Mouse (Mus musculus): ENCODE results near the gene Kcna4. TPM values are rescaled to one million over a fixed set of nuclear protein-coding genes. Genes with fewer than 3 reads are reported as not detected.

Kcna4 gene
- 10 to 100 TPM; 41.9 to 58.6 (median 52.6) TPM for total RNA-seq (2022)

DNA sequence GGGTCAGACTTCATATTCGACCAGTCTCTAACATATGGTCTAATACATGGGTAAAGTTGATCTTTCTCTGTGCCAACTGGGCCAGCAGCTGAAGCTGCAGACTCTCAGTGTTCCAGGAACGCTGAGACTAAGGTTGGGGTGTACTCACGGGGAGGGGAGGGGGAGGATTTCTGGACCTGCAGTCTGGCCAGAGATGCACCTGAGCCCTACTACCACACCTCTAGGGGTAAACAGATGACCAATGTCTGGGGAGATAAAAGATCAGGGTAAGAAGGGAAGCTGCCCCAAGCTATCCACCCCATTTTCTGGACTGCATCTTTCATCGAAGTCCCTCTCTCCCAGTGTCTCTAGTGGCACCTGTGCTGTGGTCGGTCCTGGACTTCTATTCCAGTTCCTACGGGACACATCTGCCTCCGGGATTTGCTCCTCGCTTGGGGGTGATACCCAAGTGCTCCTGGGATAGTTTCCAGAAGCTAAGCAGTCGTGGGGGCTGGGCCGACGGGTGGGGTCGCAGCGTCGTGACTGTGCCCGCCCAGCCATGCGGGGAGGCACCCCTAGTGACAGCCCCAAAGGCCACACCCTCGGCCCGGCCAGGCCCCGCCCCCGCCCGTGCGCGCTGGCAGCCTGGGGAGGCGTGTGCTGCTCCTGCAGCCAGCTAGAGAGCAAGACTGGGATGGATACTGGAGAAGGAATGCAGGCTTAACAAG is at the start of gene Kcna4:
Gene Kcna4, plus strand, starts transcription at position 650 of the 707 bp plus-strand sequence.
- peak; percentile 51 to 75 for DNase-seq (ENCODE audit: low spot score in 2 of 2)

DNA sequence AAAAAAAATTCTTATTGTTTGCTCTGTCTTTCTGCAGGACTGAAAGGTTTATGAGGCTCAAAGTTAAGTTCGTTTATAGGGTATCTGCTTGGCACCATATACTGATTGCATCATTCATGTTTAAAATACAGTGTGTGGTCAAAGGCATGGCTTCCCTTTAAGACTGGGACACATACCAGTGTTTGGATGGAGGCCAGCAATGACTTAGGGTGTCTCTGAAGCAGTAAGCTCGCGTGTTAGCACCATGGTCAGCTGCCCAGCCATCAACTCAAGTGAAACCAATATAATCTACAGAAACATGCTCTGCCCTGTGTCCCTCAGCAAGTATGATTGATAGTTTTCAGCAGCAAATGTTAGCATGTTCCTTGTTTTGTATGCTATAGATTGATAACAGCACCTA is 32.3 kb upstream of the Kcna4 start:
- no peak for DNase-seq (ENCODE audit: low spot score in 2 of 2)

DNA sequence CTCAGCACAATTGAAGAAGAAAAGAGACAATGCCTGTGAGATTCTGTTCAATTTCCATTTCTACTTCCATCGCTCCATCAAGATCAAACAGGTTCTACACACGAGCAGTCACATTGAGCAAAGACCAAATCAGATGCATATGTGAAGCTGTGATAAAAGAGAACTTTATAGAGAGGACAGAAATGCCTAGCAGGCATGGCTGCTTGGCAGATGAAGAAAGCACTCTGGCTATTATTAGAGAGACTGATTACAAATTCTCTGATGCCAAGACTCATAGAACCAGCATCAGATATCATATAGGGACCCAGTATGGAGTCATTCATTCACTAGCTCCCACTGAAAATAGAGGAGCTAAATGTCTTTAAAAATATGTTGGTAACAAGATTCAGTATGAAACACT is 24.2 kb upstream of the Kcna4 start:
- DNase-seq (ENCODE audit: low spot score in 2 of 2) = no peak

DNA sequence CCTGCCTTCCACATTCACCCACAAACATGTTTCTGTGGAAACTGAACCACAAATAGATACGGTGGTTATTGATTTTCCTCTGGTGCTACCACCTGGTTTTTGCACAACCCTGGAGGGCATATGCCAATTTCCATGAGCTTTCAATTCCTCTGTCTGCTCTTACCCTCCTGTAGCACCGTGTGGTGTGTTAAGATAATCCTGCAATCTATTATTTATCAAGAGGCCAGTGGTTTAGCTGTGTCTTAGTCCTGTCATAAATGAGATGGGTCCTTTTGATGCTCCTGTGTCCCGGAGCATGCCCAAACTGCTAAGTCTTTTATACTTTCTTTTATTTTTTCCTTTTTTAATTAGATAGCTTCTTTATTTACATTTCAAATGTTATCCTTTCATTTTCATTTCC is 20.4 kb upstream of the Kcna4 start:
- no peak for DNase-seq (ENCODE audit: low spot score in 2 of 2)

DNA sequence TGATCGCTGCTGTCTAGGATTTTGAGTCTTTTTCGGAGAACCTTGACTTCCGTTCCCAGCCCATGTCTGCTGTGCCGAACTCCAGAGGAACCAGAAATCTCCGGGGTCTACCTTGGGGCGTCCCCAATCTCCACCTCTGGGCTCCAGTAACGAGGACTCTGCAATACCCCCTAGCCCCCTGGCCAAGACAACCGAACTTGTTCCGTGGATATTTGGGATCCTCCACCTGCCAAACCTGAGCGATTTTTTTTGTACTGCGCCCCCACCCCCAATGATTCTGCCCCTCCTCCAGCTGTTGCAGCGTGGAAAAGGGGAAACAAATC is 219 bp downstream of the Kcna4 start:
- no peak for DNase-seq (ENCODE audit: low spot score in 2 of 2)

DNA sequence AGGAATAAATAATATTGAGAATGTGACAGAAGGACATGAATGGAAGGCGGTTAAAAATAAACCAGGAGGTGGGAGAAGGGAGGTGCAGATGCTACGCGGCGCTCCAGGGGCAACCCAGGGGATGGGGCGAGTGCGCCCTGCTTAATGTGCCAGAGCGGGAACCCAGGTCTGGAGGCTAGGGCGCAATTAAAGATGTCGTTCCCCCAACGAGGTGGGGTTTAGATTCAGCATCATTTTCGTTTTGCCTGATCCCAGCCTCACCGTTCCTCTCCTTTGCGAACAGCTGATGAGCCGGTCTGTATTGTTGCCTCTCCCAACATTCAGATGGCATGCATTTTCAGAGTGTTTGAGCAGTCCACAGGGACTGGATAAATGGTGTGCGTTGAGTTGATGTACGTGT is 703 bp downstream of the Kcna4 start:
- no peak for DNase-seq (ENCODE audit: low spot score in 2 of 2)

DNA sequence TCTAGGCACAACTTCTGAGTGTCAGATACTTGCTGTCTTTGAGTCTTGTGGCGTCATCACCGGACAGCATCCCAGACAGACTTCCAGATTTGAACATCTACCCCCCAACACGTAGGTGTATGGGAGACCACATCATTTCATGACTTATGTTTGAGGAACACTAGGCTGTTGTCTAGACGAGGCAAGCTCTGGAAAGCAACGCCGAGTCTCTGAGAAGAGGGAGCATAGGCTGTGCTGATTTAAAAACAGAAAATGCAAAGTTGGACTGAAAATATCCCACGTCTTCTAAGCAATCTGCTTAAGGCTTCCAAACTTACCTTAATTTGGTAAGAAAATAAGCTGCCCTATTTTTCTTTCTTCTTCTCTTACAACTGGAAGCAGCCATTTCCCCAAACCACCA is 4.1 kb downstream of the Kcna4 start:
- no peak for DNase-seq (ENCODE audit: low spot score in 2 of 2)

DNA sequence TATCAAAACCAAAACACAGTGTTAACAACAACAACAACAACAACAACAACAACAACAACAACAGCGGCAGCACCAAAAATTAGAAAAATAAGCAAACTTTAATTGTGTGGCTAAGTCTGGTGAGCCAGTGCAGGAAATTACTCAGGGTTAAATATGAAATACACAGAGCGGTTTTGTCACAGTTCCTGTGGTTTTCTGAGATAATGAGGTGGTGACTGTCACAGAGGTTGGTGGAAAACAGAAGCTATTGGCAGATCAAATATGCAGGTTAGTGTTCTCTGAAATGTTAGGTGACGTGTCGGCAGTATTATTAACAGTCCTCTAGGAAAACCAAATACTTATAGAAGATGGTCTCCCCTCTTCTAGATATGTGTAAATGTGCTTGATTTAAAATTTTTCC is 11.4 kb downstream of the Kcna4 start:
- DNase-seq (ENCODE audit: low spot score in 2 of 2) = no peak

DNA sequence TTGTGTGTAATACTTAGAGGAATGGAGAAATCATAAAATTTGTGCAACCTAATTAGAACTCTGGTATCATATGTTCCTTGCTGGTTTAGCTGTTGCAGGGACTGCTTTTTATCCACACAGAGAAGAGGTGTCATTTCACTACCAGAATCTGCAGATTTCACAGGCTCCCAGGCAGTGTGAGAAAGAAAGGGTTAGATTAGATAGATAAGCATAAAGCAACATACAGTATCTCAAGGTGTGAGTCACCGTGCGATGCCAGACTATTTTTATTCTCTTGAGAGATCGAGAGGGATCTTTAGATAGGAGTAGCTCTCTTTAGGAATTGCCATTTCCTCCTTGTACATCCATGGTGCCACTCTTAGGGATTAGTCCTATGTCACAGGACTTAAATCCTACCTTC is 14.3 kb downstream of the Kcna4 start:
- DNase-seq (ENCODE audit: low spot score in 2 of 2) = no peak

DNA sequence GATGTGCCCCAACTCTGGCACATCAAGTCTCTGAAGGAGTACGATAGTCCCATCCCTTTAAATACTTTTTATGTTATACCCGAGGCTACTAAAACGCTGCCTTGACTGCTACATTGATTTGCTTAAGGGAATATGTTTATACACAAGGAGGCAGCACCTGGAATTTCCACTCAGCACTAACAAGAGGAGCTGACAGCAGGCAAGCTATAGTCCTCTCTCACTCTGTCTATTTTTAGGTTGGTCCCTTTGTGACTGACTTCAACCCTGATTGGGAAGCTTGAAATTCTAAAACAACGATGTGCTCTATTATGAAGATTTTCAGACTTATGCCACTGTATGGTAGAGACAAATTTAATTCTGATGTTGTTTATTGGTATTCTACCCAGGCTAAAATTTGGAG is 15.6 kb downstream of the Kcna4 start:
- DNase-seq (ENCODE audit: low spot score in 2 of 2) = no peak

DNA sequence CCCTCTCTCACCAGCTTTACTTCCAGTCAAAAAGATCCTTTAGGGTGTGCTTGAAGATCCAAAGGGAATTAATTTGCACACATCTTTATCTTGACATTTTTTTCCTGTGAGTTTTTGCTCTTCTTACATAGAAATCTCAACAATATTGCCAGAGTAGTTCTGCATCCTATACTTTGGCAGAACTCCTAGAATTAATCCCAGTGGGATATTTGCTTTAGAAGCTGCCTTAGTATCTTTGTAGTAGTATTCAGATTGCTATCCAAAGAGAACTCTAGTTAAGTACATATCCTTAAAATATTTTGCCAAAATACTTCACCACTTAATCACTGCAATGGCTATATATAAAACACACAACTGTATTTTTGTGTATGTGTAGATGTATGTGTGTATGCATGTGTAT is 28.2 kb downstream of the Kcna4 start:
- DNase-seq (ENCODE audit: low spot score in 2 of 2) = no peak

DNA sequence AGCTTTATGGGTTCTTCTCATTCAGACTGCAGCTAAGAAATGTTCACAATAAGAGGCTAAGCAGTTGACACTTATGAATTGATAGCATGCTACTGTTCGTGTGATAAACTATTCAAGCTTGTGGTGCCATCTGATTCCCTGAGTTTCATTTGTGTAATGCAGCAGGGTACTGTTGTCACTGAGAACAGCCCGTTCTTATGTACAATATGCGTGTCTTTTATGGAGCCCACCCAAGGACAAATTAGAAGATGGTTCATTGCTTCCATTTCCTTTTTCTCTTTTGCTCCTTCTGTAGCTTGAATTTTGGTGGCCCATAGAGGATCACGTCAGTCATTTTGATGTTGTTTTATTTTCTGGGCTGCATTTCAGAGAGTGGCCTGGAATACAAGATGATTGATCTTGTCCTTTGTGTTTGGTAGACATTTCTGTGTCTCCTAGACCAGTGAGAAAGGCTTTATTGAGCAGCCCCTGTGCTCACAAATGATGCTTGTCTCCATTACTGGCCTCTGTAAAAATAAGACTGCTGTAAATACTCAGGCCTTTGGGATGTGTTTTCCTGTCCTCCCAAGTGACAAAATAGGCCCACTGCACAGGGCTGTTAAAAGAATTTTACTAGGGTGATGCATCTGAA is 31.3 kb downstream of the Kcna4 start:
- no peak for DNase-seq (ENCODE audit: low spot score in 2 of 2)

DNA sequence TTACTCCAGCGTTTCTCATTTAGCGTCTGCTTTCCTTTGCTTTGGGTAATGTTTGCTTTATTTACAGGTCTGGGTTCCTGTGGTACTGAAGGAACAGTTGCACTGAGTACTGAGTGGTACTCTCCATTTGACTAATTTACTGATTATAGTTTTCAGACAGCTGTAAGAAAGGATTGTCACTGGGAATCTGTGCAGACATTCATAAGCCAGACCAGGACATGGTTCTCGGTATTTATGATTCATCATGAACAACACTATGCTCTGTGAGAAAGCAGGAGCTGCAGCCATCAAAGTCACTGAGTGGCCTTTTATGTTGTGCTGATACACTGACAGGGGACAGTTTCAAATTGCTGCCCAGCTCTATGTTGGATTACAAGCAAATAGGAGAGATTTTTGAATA is 33.7 kb downstream of the Kcna4 start:
- no peak for DNase-seq (ENCODE audit: low spot score in 2 of 2)

DNA sequence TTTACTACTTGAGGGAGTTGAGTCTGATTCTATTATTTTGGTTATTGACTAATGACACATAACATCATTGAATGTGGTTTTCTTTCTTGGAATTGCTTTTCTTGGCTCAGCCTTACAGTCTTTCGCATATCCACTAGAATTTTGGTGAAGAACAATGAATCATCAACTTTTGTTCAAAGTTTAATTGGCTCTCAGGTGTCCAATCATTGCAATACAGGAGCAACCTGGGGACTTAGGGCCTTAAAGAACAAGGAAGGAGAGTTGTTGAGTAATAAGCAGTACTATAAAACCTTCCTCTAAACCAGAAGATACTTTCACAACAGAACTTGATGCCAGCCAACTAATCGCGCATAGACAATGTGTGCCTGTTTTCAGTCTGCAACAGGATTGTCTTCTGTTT is 36.8 kb downstream of the Kcna4 start:
- DNase-seq (ENCODE audit: low spot score in 2 of 2) = no peak

DNA sequence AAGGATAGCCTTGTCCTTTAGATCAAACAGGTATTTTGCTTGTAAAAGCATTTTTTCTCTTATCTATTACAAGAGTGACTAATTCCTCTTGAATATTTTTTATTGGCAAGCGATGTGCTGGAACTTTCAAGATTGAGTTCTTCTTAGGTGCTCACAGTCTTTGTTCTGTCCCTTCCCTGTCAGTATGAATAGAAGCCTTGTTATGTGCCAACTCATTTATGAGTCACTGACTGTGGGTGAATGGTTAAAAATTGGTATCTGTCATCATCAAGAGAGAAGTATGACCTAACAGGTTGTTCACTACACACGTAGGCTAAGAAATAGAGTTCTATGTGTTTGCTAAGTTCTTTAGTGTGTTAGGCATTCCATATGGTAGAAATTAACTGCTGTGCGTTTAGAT is 50.9 kb downstream of the Kcna4 start:
- no peak for DNase-seq (ENCODE audit: low spot score in 2 of 2)

DNA sequence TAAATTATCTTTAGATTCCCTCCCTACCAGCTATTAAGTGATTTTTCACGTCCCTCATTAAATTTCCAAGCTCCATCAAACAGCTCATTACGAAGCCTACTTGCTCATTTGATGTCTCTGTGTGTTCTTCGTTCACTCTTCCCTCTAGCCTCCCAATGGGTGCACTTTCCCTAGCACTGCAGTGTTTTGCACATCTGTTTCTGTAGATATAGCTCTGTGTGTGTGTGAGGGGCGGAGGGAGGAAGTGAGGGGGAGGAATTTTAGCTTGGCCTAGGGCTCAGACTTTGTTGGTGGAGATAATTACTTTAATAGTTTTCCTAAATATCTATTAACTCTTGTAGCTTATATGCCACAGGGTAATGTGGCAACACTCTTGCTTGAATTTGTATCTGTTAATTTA is 54.4 kb downstream of the Kcna4 start:
- DNase-seq (ENCODE audit: low spot score in 2 of 2) = no peak

DNA sequence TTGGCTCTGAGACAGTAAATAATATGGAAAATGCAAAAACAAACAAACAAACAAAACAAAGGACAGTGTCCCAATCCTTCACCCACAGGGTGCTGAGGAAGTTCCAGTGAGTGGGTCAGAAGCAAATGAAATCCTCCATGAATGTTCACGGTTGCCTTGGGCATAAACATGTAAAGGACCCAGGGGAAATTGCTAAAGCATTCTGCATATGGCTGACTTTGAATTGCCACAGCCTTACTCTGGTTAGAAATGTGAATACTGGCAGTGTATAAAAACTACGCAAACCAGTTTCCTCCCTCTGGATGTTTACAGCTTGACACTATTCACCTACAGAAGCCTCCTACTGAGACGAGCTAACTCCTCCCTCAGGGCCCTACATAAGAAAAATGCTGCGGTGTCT is 54.9 kb downstream of the Kcna4 start:
- no peak for DNase-seq (ENCODE audit: low spot score in 2 of 2)

Other genes with a start within 250 kb of the Kcna4 start
- not detected for gene Fshb, start 231.0 kb upstream of the Kcna4 start, total RNA-seq (2022)